Mouse (Mus musculus) heart, adult 11 months (tissue): ENCODE measurements around the gene Adamtsl1.

ENCODE experiments used
- DNase-seq: peaks from one replicate; pipeline ENCODE4 v3.0.0; 2022

Gene Adamtsl1

GRCm38 (mm10) chr4:86068875-86069718 is 555.1 kb downstream of the Adamtsl1 start:
- DNase-seq: peak; percentile 75

- DNase-seq: peak; percentile 92
Measured at GRCm38 (mm10) chr4:86074871-86075270, 560.9 kb downstream of the Adamtsl1 start.

GRCm38 (mm10) chr4:86077355-86077754 is 563.4 kb downstream of the Adamtsl1 start:
- DNase-seq: no peak

- no peak for DNase-seq
Measured at GRCm38 (mm10) chr4:86077854-86078253, 563.9 kb downstream of the Adamtsl1 start.

GRCm38 (mm10) chr4:86087508-86087907 is 573.5 kb downstream of the Adamtsl1 start:
- peak; percentile 59 for DNase-seq

- no peak for DNase-seq
Measured at GRCm38 (mm10) chr4:86103207-86103606, 589.2 kb downstream of the Adamtsl1 start.

- DNase-seq: peak; percentile 85
Measured at GRCm38 (mm10) chr4:86108325-86108724, 594.4 kb downstream of the Adamtsl1 start.

- DNase-seq: no peak
Measured at GRCm38 (mm10) chr4:86119067-86119466, 605.1 kb downstream of the Adamtsl1 start.

- no peak for DNase-seq
Measured at GRCm38 (mm10) chr4:86122431-86122830, 608.5 kb downstream of the Adamtsl1 start.

- DNase-seq: no peak
Measured at GRCm38 (mm10) chr4:86124374-86124773, 610.4 kb downstream of the Adamtsl1 start.

- DNase-seq: no peak
Measured at GRCm38 (mm10) chr4:86126636-86127035, 612.7 kb downstream of the Adamtsl1 start.

- DNase-seq: no peak
Measured at GRCm38 (mm10) chr4:86158551-86158950, 644.6 kb downstream of the Adamtsl1 start.

- no peak for DNase-seq
Measured at GRCm38 (mm10) chr4:86159362-86159761, 645.4 kb downstream of the Adamtsl1 start.

GRCm38 (mm10) chr4:86170763-86171162 is 656.8 kb downstream of the Adamtsl1 start:
- DNase-seq: no peak

- no peak for DNase-seq
Measured at GRCm38 (mm10) chr4:86171461-86171860, 657.5 kb downstream of the Adamtsl1 start.

GRCm38 (mm10) chr4:86177471-86177870 is 663.5 kb downstream of the Adamtsl1 start:
- DNase-seq: no peak

GRCm38 (mm10) chr4:86178116-86178515 is 664.1 kb downstream of the Adamtsl1 start:
- DNase-seq: no peak

GRCm38 (mm10) chr4:86183701-86184173 is 669.8 kb downstream of the Adamtsl1 start:
- no peak for DNase-seq

GRCm38 (mm10) chr4:86189853-86190252 is 675.9 kb downstream of the Adamtsl1 start:
- DNase-seq: no peak

- no peak for DNase-seq
Measured at GRCm38 (mm10) chr4:86191195-86191594, 677.2 kb downstream of the Adamtsl1 start.

- DNase-seq: no peak
Measured at GRCm38 (mm10) chr4:86201766-86202165, 687.8 kb downstream of the Adamtsl1 start.

GRCm38 (mm10) chr4:86203288-86203687 is 689.3 kb downstream of the Adamtsl1 start:
- peak; percentile 92 for DNase-seq

- no peak for DNase-seq
Measured at GRCm38 (mm10) chr4:86224875-86225274, 710.9 kb downstream of the Adamtsl1 start.

GRCm38 (mm10) chr4:86227096-86227495 is 713.1 kb downstream of the Adamtsl1 start:
- no peak for DNase-seq

- peak; percentile 86 for DNase-seq
Measured at GRCm38 (mm10) chr4:86233197-86233596, 719.2 kb downstream of the Adamtsl1 start.
